Mouse (Mus musculus): ENCODE measurements around the gene Tmtc1. TPM values are rescaled to one million over a fixed set of nuclear protein-coding genes. Genes with fewer than 3 reads are reported as not detected.
A peak's percentile ranks its signal among the peaks of the same experiment; 100 is the strongest.

Tmtc1 gene
- polyA plus RNA-seq, 1 experiment from 2014 or later: 1.8 TPM

GRCm38 (mm10) chr6:148467170-148467921 lies 23.2 kb upstream of the Tmtc1 start:
- H3K4me2 ChIP-seq (ENCODE audit: low read depth, low read length): no peak overlapping the region
- 0 out of 2 replicates have a peak, but pooled peaks cover 2% of the 10 kb centered on the region for H3K9me3 ChIP-seq (ENCODE audit: control insufficient read depth, low read length)
- H3K27ac ChIP-seq (ENCODE audit: low read length): no peak overlapping the region
- 0 out of 2 replicates have a peak, but pooled peaks cover 2% of the 10 kb centered on the region for H3K4me1 ChIP-seq (replicated peaks; ENCODE audit: control insufficient read depth, insufficient read depth, low read length)
- H3K4me3 ChIP-seq (ENCODE audit: low read length): no peak overlapping the region
- 29% methylated on average over 3 of the region's 3 CpGs for WGBS
- peak; percentile 36; the same call in 1 of the 2 replicates for ATAC-seq (ENCODE audit: low read depth)
- no peaks in the 10 kb centered on the region for H3K36me3 ChIP-seq (ENCODE audit: control insufficient read depth, insufficient read depth, low read length)
- no peaks in the 10 kb centered on the region for H3K27me3 ChIP-seq (ENCODE audit: control insufficient read depth, insufficient read depth, low read depth, low read length)
- H3K9ac ChIP-seq (ENCODE audit: low read length): no peak overlapping the region

GRCm38 (mm10) chr6:148459636-148460035 lies 15.4 kb upstream of the Tmtc1 start:
- Histone ChIP-seq H3K27ac (ENCODE audit: low read length) (no peak overlapping the region), H3K4me2 (ENCODE audit: low read depth, low read length) (no peak overlapping the region), H3K4me1 (replicated peaks; ENCODE audit: control insufficient read depth, insufficient read depth, low read length) (peaks cover 6% of the 10 kb centered on the region), H3K9me3 (ENCODE audit: control insufficient read depth, low read length) (0 out of 2 replicates have a peak, but pooled peaks cover 5% of the 10 kb centered on the region), H3K36me3 (ENCODE audit: control insufficient read depth, insufficient read depth, low read length) (no peaks in the 10 kb centered on the region), H3K4me3 (ENCODE audit: low read length) (no peak overlapping the region), H3K27me3 (ENCODE audit: control insufficient read depth, insufficient read depth, low read depth, low read length) (no peaks in the 10 kb centered on the region), H3K9ac (ENCODE audit: low read length) (no peak overlapping the region)
- 32% methylated on average over 3 of the region's 3 CpGs for WGBS
- peak; percentile 54; the same call in 1 of the 2 replicates for ATAC-seq (ENCODE audit: low read depth)

GRCm38 (mm10) chr6:148455470-148455869 lies 11.3 kb upstream of the Tmtc1 start:
- H3K4me3 ChIP-seq (ENCODE audit: low read length): no peak overlapping the region
- ATAC-seq (ENCODE audit: low read depth): no peak
- WGBS: 69% methylated on average over 4 of the region's 4 CpGs
- H3K27me3 ChIP-seq (ENCODE audit: control insufficient read depth, insufficient read depth, low read depth, low read length): no peaks in the 10 kb centered on the region
- no peak overlapping the region for H3K4me2 ChIP-seq (ENCODE audit: low read depth, low read length)
- H3K27ac ChIP-seq (ENCODE audit: low read length): no peak overlapping the region
- 0 out of 2 replicates have a peak, but pooled peaks cover 5% of the 10 kb centered on the region for H3K9me3 ChIP-seq (ENCODE audit: control insufficient read depth, low read length)
- H3K4me1 ChIP-seq (replicated peaks; ENCODE audit: control insufficient read depth, insufficient read depth, low read length): peaks cover 6% of the 10 kb centered on the region
- no peaks in the 10 kb centered on the region for H3K36me3 ChIP-seq (ENCODE audit: control insufficient read depth, insufficient read depth, low read length)
- H3K9ac ChIP-seq (ENCODE audit: low read length): no peak overlapping the region

- no peak overlapping the region for H3K9ac ChIP-seq (ENCODE audit: low read length)
- H3K27ac ChIP-seq (ENCODE audit: low read length): no peak overlapping the region
- 0 out of 2 replicates have a peak, but pooled peaks cover 5% of the 10 kb centered on the region for H3K9me3 ChIP-seq (ENCODE audit: control insufficient read depth, low read length)
- H3K4me1 ChIP-seq (replicated peaks; ENCODE audit: control insufficient read depth, insufficient read depth, low read length): peaks cover 6% of the 10 kb centered on the region
- H3K36me3 ChIP-seq (ENCODE audit: control insufficient read depth, insufficient read depth, low read length): no peaks in the 10 kb centered on the region
- H3K4me3 ChIP-seq (ENCODE audit: low read length): no peak overlapping the region
- H3K4me2 ChIP-seq (ENCODE audit: low read depth, low read length): no peak overlapping the region
- WGBS: 64% methylated on average over 2 of the region's 2 CpGs
- H3K27me3 ChIP-seq (ENCODE audit: control insufficient read depth, insufficient read depth, low read depth, low read length): no peaks in the 10 kb centered on the region
- ATAC-seq (ENCODE audit: low read depth): no peak
These were observed 10.6 kb upstream of the Tmtc1 start for GRCm38 (mm10) chr6:148454740-148455139.

GRCm38 (mm10) chr6:148448151-148448550 lies 4.0 kb upstream of the Tmtc1 start:
- no peak for ATAC-seq (ENCODE audit: low read depth)
- 60% methylated on average over 3 of the region's 3 CpGs for WGBS
- Histone ChIP-seq H3K4me1 (replicated peaks; ENCODE audit: control insufficient read depth, insufficient read depth, low read length) (peaks cover 6% of the 10 kb centered on the region; the same call in 1 of the 2 replicates), H3K9me3 (ENCODE audit: control insufficient read depth, low read length) (no peaks in the 10 kb centered on the region; the same call in 1 of the 2 replicates), H3K27me3 (ENCODE audit: control insufficient read depth, insufficient read depth, low read depth, low read length) (peaks cover 11% of the 10 kb centered on the region), H3K9ac (ENCODE audit: low read length) (no peak overlapping the region), H3K27ac (ENCODE audit: low read length) (no peak overlapping the region), H3K4me2 (ENCODE audit: low read depth, low read length) (no peak overlapping the region), H3K4me3 (ENCODE audit: low read length) (no peak overlapping the region), H3K36me3 (ENCODE audit: control insufficient read depth, insufficient read depth, low read length) (no peaks in the 10 kb centered on the region)

GRCm38 (mm10) chr6:148446113-148446512 lies 1.9 kb upstream of the Tmtc1 start:
- H3K4me1 ChIP-seq (replicated peaks; ENCODE audit: control insufficient read depth, insufficient read depth, low read length): peaks cover 16% of the 10 kb centered on the region
- H3K36me3 ChIP-seq (ENCODE audit: control insufficient read depth, insufficient read depth, low read length): no peaks in the 10 kb centered on the region
- H3K9me3 ChIP-seq (ENCODE audit: control insufficient read depth, low read length): no peaks in the 10 kb centered on the region; the same call in 1 of the 2 replicates
- H3K4me3 ChIP-seq (ENCODE audit: low read length): no peak overlapping the region
- WGBS: 57% methylated on average over 3 of the region's 3 CpGs
- H3K27ac ChIP-seq (ENCODE audit: low read length): no peak overlapping the region
- ATAC-seq (ENCODE audit: low read depth): no peak
- peaks cover 25% of the 10 kb centered on the region for H3K27me3 ChIP-seq (ENCODE audit: control insufficient read depth, insufficient read depth, low read depth, low read length)
- H3K4me2 ChIP-seq (ENCODE audit: low read depth, low read length): no peak overlapping the region
- no peak overlapping the region for H3K9ac ChIP-seq (ENCODE audit: low read length)

GRCm38 (mm10) chr6:148444796-148445195 lies 607 bp upstream of the Tmtc1 start:
- Histone ChIP-seq H3K4me3 (ENCODE audit: low read length) (peak overlapping the region; percentile 75), H3K36me3 (ENCODE audit: control insufficient read depth, insufficient read depth, low read length) (no peaks in the 10 kb centered on the region), H3K9ac (ENCODE audit: low read length) (peak overlapping the region; percentile 71), H3K27me3 (ENCODE audit: control insufficient read depth, insufficient read depth, low read depth, low read length) (peaks cover 25% of the 10 kb centered on the region), H3K9me3 (ENCODE audit: control insufficient read depth, low read length) (no peaks in the 10 kb centered on the region; the same call in 1 of the 2 replicates), H3K4me1 (replicated peaks; ENCODE audit: control insufficient read depth, insufficient read depth, low read length) (peaks cover 16% of the 10 kb centered on the region), H3K27ac (ENCODE audit: low read length) (no peak overlapping the region), H3K4me2 (ENCODE audit: low read depth, low read length) (peak overlapping the region; percentile 98)
- WGBS: 3% methylated on average over 9 of the region's 9 CpGs
- ATAC-seq (ENCODE audit: low read depth): no peak

GRCm38 (mm10) chr6:148443291-148443725 lies 881 bp downstream of the Tmtc1 start:
- peak overlapping the region; percentile 98 for H3K4me2 ChIP-seq (ENCODE audit: low read depth, low read length)
- no peaks in the 10 kb centered on the region for H3K36me3 ChIP-seq (ENCODE audit: control insufficient read depth, insufficient read depth, low read length)
- H3K4me3 ChIP-seq (ENCODE audit: low read length): peak overlapping the region; percentile 75
- H3K4me1 ChIP-seq (replicated peaks; ENCODE audit: control insufficient read depth, insufficient read depth, low read length): peaks cover 16% of the 10 kb centered on the region
- H3K9me3 ChIP-seq (ENCODE audit: control insufficient read depth, low read length): no peaks in the 10 kb centered on the region; the same call in 1 of the 2 replicates
- peak overlapping the region; percentile 71 for H3K9ac ChIP-seq (ENCODE audit: low read length)
- peaks cover 25% of the 10 kb centered on the region for H3K27me3 ChIP-seq (ENCODE audit: control insufficient read depth, insufficient read depth, low read depth, low read length)
- no peak overlapping the region for H3K27ac ChIP-seq (ENCODE audit: low read length)
- no peak for ATAC-seq (ENCODE audit: low read depth)
- 4% methylated on average over 15 of the region's 15 CpGs for WGBS

GRCm38 (mm10) chr6:148442671-148443290 lies 1.4 kb downstream of the Tmtc1 start:
- WGBS: 2% methylated on average over 27 of the region's 27 CpGs
- no peaks in the 10 kb centered on the region for H3K36me3 ChIP-seq (ENCODE audit: control insufficient read depth, insufficient read depth, low read length)
- no peak for ATAC-seq (ENCODE audit: low read depth)
- 0 out of 2 replicates have a peak overlapping the region, but pooled peaks have one; percentile 4 for H3K27ac ChIP-seq (ENCODE audit: low read length)
- H3K27me3 ChIP-seq (ENCODE audit: control insufficient read depth, insufficient read depth, low read depth, low read length): peaks cover 25% of the 10 kb centered on the region
- H3K4me3 ChIP-seq (ENCODE audit: low read length): peak overlapping the region; percentile 75
- peak overlapping the region; percentile 98 for H3K4me2 ChIP-seq (ENCODE audit: low read depth, low read length)
- H3K9me3 ChIP-seq (ENCODE audit: control insufficient read depth, low read length): no peaks in the 10 kb centered on the region
- peaks cover 16% of the 10 kb centered on the region for H3K4me1 ChIP-seq (replicated peaks; ENCODE audit: control insufficient read depth, insufficient read depth, low read length)
- peak overlapping the region; percentile 71 for H3K9ac ChIP-seq (ENCODE audit: low read length)

All from lung, embryonic 16.5 days (tissue).